Mouse (Mus musculus) CD4-positive, CD25-positive, alpha-beta regulatory T cell, adult 2 months (primary cell): ENCODE measurements around the gene Pdf.

Source experiments
- DNase-seq: peaks from one replicate; pipeline ENCODE4 v3.0.0-alpha.2; 2012; ENCODE audit warnings: low read depth, low spot score

Gene Pdf

DNA sequence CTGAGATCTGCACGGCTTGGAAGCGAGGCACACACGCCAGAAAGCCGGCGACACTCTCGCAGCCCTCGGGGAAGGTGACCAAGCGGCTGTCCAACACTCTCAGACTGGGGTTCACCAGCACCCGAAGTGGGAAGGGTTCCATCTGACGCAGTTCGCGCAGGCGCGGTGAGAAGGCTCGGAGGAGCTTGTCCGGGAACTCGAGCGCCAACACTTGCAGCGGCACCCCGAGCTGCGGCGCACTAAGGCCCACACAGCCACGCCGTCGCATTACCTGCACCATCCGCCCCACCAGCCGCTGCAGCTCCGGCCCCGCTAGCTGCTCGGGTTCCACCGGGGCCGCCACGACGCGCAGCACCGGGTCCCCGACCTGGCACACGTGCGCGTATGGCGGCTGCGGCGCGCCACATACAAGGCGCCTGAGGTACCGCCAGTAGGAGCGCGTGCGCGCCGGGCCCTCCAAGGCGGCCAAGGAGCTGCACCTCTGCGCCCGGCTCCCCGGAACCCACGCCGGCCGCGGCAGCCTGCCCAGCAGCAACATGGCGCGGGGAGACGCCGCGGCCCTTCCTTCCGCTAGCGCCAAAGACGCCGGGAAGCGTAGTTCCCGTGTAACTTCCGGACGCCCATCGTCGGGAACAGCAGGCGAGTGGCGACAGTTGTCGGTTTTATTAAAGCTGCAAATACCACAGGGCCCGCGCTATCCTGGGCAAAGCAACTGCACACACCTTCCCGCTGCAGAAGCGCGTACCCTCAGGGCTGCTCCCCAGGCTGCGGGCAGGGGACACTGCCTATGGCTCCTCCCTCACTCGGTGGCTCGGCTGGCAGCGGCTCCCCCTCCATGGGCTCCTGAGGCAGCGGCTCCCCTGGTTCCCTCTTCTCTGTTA lies at the start of gene Pdf:
TSS of gene Pdf (minus strand) at position 554 of the 881 bp plus-strand sequence.
- peak; percentile 86 for DNase-seq

DNA sequence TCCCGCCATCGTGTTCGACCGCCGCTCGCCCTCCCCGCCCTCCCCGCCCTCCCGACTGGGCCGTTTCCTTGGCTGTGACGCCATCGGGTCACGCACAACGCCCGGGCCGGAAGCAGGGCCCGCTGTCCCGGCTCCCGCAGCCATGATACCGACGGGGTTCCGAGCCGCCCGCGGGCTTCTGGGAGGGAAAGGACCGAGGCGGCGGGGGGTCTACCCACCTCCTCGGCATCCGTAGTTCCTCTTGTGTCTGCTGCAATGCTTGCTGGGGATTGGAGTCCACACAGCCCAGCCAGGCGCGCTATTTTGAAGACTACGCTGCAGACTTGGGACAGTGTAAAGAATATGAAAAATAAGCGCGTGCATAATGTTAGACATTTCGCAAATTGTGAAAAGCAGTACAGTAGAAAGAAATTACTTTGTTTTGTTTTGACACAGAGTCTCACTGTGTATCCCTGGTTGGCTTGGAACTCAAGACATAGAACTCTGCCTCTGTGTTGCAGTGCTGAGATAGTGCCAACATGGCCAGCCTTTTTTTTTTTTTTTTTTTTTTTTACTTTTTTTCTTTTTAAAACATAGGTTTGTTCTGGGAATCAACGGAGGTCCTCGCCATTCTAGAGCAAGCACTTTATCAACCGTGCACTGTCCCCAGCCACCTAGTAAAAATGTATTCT lies 48.1 kb upstream of the Pdf start, which contains the start of gene Terf2:
TSS of gene Terf2 (minus strand) at position 182 of the 671 bp plus-strand sequence.
- DNase-seq, result peak; percentile 94

DNA sequence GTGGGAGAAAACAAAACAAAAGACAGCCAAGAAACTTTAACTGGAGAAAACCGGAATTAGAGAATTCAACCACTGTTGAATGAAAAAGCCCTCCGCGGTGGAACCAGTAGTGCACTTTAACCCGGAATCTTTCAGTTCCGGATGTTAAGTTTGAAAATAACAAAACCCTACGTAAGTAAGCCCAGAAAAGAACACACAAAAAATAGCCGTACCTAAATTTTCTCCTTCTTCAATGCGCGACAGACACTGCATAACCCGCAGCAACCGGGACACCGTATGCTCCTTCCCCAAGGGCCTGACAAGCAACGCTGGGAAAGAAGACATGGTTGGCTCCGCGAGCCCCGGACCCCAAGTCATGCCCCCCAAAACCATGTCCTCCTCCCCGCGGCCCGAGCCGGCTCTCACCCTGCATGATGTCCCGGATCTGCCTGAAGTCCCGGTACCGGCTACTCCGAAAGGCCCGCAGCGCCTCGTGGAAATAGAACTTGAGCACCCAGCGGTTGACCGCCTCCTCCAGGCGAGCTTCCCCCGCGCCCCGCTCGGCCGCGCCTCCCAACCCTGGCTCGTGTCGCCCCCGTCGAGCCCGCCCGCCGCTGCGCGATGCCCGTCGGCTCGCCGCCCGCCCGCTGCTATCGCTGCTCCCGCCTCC lies 47.4 kb upstream of the Pdf start:
- DNase-seq, result peak; percentile 69

DNA sequence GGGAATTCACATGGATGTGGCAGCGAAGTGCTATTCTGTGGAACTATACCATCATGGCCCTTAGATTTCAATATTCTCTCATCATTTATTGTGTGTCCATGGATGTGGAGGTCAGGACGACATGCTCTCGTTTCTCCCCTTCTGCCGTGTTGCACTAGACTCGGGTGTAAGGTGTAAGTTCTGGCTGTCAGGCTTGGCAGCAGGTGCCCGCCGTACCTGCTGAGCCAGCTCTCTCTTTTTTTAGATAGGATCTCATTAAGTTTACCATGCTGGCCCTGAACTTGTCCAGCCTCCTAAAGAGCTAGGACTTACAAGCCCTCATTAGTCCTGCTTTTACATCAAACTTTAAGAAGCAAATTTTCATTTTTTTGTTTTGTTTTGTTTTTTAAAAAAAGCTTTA lies 42.1 kb upstream of the Pdf start:
- no peak for DNase-seq

DNA sequence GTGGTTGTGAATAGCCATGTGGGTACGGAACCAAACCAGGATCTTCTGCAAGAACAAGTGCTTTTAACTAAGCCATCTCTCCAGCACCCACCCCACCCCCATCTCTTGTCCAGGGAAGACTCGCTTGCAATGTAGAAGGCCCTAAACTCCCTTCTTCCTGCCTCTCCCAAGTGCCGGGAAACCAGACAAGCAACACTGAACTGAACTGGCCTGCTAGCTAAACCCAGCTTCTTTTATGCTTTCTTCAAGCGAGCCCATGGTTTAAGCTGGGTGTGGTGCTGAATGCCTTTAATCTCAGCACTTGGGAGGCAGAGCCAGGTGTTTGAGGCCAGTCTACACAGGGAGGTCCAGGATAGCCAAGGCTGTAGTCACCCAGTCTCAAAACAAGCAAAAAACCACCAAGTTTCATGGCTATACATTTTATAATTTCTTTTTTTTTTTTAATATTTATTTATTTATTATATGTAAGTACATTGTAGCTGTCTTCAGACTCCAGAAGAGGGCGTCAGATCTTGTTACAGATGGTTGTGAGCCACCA lies 40.2 kb upstream of the Pdf start:
- no peak for DNase-seq

DNA sequence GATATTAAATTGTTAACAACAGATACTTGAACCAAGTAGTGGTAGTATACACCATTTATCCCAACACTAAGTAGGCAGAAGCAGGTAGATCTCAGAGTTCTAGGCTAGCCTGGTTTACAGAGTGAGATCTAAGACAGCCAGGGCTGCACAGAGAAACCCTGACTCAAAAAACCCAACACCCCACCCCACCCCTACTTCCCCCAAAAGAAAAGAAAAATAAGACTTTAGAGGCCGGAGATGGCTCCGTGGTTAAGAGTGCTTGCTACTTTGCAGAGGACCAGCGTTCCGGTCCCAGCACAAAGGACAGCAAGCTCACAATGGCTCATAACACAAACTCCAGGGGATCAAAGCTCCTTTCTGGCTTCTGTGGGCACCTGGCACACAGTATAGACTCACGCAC lies 37.6 kb upstream of the Pdf start:
- no peak for DNase-seq

DNA sequence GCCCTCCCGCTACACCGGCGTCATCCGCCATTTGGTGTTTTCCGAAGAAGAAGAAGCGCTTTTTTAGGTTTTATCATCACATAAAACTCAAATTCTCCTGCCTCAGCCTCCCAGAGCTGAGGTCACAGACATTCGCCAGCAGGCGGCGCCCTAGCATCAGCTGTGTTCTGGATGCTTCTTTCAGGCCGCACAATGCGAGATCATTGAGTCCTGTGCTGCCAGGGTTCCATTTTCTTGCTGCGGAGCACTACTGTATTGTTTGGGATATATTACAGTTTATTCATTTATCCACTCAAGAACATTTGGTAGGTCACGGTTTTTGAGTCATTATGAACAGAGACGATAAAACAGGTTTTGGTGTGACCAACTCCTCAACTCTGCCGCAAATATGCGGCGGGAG lies 36.9 kb upstream of the Pdf start:
- DNase-seq, result peak; percentile 57

DNA sequence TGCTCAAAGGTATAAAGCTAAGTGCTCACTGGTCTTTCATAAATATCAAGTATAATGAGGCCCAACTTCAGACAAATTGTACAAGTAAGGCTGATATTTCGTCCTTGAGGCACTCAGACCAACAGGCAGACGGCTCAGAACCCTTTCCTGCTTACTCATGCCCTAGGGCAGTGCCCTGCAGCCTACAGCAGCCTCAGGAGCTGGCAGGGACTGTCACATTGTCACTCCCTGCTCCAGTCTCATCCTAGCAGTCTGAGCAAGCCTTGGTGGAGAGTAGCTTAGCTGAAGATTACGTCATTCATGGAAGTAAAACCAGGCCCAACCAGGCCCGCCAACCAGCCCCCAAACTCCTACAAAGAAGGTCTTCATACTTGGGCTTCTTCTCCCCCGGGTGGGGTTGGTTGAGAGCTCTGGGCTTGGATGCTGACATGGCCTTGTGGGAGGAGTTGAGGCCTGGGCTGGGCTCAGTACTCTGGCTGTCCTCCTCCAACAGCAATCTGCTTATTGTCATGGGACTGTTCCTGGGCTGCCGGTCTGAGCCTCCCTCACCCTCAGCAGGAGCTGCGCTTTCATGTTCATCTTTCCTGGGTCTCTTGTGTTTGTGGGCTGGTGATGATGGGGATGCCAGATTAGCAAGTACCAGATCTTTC lies 27.9 kb upstream of the Pdf start:
- DNase-seq, result no peak

DNA sequence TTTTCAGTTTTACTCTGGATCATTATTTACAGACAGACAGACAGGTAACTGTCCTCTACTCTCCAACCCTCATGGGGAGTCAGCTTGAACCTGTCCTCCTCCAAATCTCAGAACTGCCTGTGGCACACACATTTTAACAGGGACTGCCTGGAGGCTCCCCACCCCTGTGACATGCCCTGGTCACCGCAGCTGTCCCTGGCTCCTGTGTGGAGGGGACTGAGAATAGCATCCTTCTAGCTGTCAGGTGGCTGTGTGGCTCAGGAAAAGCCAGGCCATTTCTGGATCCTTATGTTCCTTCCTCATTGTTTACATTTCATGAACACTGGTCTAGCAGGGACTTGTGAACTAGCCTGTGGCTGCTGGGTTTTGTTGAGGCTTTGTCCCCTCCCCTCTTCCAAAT lies 25.7 kb upstream of the Pdf start:
- no peak for DNase-seq

DNA sequence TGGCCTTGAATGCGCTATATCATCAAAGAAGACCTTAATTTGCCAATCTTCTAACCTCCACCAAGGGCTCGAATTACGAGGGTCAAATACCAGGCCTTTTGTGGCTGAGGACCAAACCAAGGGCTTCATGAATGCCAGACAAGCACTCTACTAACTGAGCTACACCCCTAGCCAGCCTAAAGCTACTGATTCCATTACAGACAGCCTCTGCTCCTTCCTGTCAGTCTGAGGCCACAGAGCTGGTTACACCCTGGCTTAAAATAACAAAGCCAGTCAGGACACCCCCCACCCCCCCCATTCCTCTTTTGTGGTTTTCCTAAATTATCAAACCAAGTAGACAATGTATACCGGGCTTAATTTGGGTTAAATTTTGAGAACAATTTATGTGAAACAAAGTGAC lies 25.3 kb upstream of the Pdf start:
- no peak for DNase-seq

DNA sequence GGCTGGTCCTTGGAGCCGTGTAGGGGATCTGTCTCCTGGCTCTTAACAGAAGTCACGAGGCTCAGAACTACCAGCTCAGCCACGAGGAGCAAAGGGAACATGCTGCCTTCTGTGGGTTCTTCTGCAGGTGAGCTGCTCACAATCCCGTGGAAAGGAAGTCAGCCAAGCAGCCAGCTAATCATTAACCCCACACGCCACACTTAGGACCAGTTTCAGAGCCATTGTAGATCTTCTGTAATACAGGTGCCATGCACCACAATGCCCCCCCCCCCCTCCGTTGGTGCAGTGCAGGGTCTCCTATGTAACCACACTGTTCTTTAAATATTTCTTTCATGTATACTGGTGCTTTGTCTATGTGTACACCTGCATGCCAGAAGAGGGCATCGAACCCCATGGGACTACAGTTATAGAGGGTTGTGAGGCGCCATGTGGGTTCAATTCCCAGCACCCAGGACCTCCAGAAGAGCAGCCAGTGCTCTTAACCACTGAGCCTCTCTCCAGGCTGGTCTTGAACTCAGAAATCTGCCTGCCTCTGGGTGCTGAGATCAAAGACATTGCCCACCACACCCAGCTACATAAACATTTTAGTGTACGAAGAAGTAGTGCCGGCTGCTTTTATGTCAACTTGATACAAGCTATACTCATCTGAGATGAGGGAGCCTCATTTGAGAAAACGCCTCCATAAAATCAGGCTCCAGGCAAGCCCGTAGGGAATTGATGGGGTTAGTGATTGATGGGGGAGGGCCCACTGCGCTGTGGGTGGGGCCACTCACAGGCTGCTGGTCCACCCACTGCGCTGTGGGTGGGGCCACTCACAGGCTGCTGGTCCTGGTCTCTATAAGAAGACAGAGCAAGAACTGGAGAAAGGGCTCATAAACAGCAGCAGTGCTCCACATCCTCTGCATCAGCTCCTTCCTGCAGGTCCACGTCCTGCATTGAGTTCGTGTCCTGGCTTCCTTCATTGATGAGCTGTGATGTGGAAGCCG lies 17.4 kb upstream of the Pdf start, which contains the start of gene Tmed6:
TSS of gene Tmed6 (minus strand) at position 134 of the 986 bp plus-strand sequence.
- DNase-seq, result peak; percentile 15

DNA sequence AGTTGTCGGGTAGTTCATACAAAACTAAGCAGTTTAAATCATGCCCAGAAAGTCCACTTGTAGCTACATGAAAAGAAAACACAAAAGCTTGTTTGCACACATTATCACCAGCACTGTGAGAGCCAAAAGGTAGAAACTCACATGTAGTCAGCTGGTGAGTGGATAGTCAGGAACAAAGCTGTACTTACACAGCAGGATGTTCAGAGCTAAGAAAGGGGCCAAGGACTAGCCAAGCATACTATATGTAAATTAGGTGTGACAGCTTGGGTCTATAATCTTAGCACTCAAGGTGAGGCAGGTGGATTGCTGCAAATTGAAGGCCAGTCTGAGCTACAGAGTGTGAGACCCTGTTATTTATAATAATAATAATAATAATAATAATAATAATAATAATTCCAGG lies 14.2 kb upstream of the Pdf start:
- DNase-seq, result no peak

DNA sequence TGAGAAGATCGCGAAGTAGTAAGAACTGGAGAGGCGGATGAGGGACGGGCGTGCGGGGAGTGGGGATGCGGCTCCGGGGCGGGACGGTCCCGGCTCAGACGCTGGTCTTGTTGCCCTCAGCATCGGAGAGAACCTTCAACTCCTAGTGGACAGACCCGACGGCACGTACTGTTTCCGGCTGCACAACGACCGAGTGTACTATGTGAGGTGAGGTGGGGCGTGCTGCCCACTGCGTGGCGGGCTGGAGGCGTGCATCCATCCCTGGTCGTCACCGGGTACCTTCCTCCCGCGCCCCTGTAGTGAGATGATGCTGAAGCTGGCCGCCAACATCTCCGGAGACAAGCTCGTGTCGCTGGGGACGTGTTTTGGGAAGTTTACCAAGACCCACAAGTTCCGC lies 8.6 kb upstream of the Pdf start:
- DNase-seq, result no peak

DNA sequence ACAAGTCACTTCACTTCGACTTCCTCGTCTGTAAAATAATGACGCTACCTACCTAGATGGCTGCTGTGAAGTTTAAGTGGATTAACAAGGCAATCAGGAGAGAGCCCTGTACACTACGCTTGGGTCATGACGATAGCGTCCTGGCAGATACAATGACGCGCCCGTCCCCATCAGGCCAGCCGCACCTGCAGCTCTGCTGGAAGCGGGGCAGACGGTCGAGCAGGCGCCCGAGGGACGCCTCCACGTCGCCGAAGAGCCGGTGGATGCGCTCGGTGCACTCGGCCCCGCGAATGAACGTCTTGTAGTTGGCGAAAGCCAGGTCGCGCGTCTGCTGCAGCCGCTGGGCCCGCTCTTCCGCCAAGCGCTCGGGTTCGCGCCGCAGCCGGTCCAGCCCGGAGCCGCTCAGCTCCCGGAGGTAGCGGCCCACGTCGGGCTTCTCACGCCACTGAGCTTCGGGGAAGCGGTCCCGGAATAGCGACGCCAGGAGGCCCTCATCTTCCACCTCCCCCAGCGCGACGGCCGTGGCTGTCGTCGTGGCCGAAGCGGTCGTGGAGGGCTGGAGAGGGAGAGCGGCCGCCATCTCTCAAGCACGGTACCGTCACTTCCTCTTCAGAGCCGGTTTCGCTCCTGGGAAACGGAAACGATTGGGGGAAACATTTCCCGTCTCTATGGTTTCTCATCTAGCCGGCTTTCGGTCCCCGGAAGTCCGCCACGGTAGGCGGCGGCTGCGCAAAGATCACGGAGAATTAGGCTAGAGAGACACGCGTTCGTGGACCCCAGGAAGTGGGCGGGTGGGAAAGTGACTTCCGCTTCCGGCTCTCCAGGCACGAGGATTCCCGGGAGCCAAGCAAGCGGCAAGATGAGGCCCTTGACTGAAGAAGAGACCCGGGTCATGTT lies 7.9 kb upstream of the Pdf start, which contains the start of the genes Cog8 and Nip7:
TSS of gene Cog8 (minus strand) at position 614 of the 897 bp plus-strand sequence.
TSS of gene Nip7 (plus strand) at position 802 of the 897 bp plus-strand sequence.
- peak; percentile 97 for DNase-seq

DNA sequence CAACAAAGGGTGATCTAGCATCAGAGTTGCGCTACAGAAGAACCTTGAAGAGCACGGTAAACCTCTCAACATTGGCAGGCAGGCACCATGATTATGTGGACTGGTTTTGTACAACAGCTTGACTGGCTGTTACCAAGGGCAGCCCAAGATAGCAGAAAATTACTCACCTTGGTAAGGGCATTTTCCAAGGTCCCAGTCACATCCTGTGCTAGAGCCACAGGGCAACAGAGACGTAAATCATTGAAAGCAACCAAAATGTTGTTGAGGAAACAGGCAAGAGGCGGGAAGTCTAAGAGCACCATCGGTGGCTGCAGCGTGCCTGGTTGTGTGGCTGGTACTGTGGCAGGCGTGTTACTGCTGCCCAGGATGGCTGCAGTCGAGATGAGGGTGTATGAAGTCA lies 3.6 kb upstream of the Pdf start:
- no peak for DNase-seq

DNA sequence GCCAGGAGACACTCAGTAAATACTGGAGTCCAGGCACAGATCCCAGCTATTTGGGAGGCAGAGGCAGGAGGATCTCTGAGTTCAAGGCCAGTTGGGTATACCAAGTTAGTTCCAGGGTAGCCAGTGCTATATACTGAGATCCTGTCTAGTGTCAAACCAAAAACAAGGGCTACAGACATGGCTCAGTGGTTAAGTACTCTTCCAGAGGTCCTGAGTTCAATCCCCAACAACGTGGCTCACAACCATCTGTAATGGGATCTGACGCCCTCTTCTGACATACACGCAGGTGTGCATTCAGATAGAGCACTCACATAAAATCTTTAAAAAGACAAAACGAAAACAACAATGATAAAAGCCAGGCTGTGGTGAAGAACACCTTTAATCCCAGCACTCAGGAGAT lies 1.1 kb upstream of the Pdf start:
- DNase-seq, result peak; percentile 8

DNA sequence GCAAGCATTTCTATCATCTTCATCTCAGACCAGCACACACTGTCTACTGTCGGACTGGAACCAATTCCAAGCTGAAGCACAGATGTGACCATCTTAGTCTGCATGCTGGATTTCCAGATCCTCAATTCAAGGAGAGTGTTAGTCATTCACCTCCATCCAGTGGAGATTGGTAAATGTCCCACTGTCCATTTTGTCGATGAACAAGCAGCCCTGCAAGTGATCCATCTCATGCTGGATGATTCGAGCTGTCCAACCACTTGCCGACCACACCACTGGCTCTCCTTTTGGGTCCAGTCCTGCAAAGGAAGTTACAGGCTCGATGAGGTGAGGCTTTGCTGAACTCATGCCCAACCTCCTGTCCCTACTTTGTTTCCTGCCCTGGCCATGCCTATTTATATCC lies 1.4 kb downstream of the Pdf start:
- DNase-seq, result no peak

DNA sequence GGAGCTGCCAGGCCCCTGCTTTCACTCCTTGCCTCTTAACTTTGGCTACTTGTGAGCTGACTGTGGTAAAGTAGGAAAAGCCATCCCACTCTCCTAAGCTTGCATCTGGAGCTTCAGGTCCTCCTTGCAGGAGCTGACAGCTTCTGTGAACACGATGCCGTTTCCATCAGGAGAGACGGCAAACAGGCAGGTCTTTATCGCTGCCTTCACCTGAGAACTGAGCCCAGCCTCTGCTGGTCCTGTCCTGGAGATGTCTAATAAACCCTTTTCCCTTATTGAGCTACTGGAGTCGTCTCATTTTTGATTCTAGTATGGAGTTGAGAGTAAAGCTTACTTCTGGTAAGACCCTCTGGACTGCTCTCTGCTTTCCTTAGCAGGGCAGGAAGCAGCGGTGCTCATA lies 2.9 kb downstream of the Pdf start:
- no peak for DNase-seq

DNA sequence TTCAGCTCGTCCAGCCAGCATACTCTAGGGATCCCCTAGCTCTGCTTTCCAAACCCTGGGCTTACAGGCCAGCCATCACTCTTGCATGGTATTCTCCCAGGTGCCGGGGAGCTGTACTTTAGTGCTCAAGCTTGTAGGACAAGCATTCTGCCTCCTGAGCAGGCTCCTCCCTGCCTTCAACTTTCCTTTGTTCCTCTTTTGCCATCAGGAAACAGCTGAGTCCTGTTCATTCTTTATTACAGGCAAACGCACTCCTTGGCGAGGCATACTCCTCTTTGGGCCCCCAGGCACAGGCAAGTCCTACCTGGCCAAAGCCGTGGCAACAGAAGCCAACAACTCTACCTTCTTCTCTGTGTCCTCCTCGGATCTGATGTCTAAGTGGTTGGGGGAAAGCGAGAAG lies 7.8 kb downstream of the Pdf start:
- no peak for DNase-seq
